Mouse (Mus musculus) hindbrain, embryonic 14.5 days (tissue): Measurements from ENCODE around the gene Pim3. TPM values are rescaled to one million over a fixed set of nuclear protein-coding genes. Genes with fewer than 3 reads are reported as not detected.

Experiments
- ATAC-seq: fragments of 200-750 bp; cut with Nextera tagmentation; 2 replicates; pipeline ENCODE4 v1.8.0; 2017; ENCODE audit warnings: moderate number of reproducible peaks, mild to moderate bottlenecking, moderate TSS enrichment, moderate library complexity; ENCODE audit not compliant: low FRiP score
- DNase-seq: peaks from one replicate; pipeline ENCODE4 v3.0.0-alpha.2; 2015; ENCODE audit warnings: low spot score
- H3K27ac ChIP-seq: fragments of 300-500 bp; sonication (generic); 2 replicates; pipeline ENCODE4 v1.5.1; 2014; ENCODE audit warnings: mild to moderate bottlenecking, moderate library complexity
- H3K27me3 ChIP-seq: fragments of 300-500 bp; sonication (generic); 2 replicates; pipeline ENCODE4 v1.6.1; 2014; ENCODE audit warnings: mild to moderate bottlenecking, low read length, mixed read lengths; ENCODE audit not compliant: control insufficient read depth, insufficient read depth
- H3K36me3 ChIP-seq: fragments of 300-500 bp; sonication (generic); replicated peaks from 2 replicates; pipeline ENCODE4 v1.6.1; 2014; ENCODE audit not compliant: control insufficient read depth, insufficient read depth
- H3K4me1 ChIP-seq: fragments of 300-500 bp; sonication (generic); replicated peaks from 2 replicates; pipeline ENCODE4 v1.6.1; 2014; ENCODE audit warnings: antibody characterized with exemption, low read length, mixed read lengths; ENCODE audit not compliant: control insufficient read depth, insufficient read depth
- H3K4me2 ChIP-seq: fragments of 300-500 bp; sonication (generic); replicated peaks from 2 replicates; pipeline ENCODE4 v1.6.1; 2014; ENCODE audit warnings: mild to moderate bottlenecking, moderate library complexity
- H3K4me3 ChIP-seq: fragments of 300-500 bp; sonication (generic); replicated peaks from 2 replicates; pipeline ENCODE4 v1.5.1; 2014; ENCODE audit warnings: mild to moderate bottlenecking, low read length
- H3K9ac ChIP-seq: fragments of 300-500 bp; sonication (generic); 2 replicates; pipeline ENCODE4 v1.6.1; 2014
- H3K9me3 ChIP-seq: fragments of 300-500 bp; sonication (generic); 2 replicates; pipeline ENCODE4 v1.6.1; 2016; ENCODE audit warnings: low read length; ENCODE audit not compliant: control insufficient read depth
- WGBS: fragments of 180-500 bp; shearing (Covaris S2); extraction: QIAGEN DNeasy Blood & Tissue Kit; methylation state at CpG from one replicate; pipeline ENCODE4 v1.1.7; 2014; 5-methylcytosine and 5-hydroxymethylcytosine counted together
- polyA plus RNA-seq: library from polyadenylated mRNA; unstranded; fragments of >200 nt; fragmentation: Nextera tagmentation; extraction: Ambion mirVana; gene quantifications from 2 replicates; pipeline ENCODE4 v1.2.1, GENCODE M21; 2014

The Pim3 gene
- polyA plus RNA-seq, 1 experiment from 2014 or later = 52.1 TPM

GRCm38 (mm10) chr15:88822513-88822912 lies 39.5 kb upstream of the Pim3 start:
- Histone ChIP-seq H3K27ac (no peak overlapping the region), H3K9ac (no peak overlapping the region), H3K4me1 (peaks cover 18% of the 10 kb centered on the region), H3K4me2 (no peak overlapping the region), H3K4me3 (no peak overlapping the region), H3K27me3 (no peaks in the 10 kb centered on the region), H3K9me3 (no peaks in the 10 kb centered on the region), H3K36me3 (peaks cover 61% of the 10 kb centered on the region)
- no peak for ATAC-seq
- WGBS = 95% methylated on average over 7 of the region's 7 CpGs
- DNase-seq = no peak

- ATAC-seq (no peak), DNase-seq (no peak)
- Histone ChIP-seq H3K4me1 (peaks cover 16% of the 10 kb centered on the region), H3K4me3 (no peak overlapping the region), H3K9me3 (no peaks in the 10 kb centered on the region), H3K27ac (no peak overlapping the region), H3K4me2 (no peak overlapping the region), H3K9ac (no peak overlapping the region), H3K27me3 (no peaks in the 10 kb centered on the region), H3K36me3 (peaks cover 61% of the 10 kb centered on the region)
- WGBS = 92% methylated on average over 5 of the region's 5 CpGs
These were observed 38.6 kb upstream of the Pim3 start for GRCm38 (mm10) chr15:88823376-88823775.

DNA sequence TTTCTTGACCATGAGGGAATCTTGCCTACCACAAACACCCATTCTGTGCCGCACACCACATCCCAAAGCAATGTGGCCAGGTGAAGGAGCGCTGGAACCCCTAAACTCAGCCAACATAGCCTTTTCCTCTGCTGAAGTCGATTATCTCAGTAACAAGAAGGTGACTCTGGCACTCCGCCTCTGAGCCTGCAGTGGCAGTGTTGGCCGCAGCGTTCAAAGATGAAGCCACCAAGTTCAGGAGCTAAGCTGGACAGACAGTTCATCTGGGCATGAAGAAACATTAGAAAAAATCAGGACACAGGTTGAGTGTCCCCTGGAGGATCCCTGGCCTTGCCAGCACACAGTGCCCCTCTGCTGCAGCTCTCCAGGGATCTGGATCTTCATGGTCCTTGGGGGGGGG lies 34.5 kb upstream of the Pim3 start:
- no peak for ATAC-seq
- DNase-seq = no peak
- 93% methylated on average over 6 of the region's 6 CpGs for WGBS

DNA sequence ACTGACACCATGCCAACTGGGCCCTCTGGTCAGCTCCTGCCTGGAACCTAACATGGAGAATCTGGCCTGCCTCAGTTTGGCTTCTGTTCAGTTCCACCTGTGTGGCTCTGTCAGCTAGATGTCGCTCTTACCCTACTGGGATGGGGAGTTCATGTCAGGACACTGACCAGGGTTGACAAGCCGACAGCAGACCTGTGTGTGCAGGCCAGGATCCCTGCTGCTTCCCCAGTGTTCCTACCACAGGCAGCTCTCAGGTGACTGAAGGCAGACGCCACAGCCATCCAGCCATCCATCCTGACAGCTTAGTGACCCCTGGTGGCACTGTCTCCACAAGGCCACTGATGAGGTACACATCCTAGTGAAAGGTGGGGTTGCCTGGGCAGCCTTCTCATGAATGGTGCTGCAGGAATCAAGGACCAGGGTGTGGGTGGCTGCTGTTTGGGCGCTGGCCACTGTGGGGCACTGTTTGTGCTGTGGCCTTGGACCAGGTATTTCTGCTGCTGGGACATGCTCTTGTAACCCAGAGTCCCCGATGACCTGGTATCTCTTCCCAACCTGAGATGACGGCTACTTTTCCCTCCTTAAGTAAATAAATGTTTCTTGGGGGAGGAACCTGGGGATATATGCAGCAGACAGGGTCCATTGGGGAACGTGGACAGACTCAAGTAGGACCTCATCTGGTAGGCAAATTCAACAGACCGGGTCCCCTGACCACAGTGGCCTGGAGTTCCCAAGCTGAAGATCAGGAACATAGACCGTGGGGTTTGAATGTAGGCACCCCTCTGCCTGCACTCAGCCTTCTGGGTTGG lies 33.8 kb upstream of the Pim3 start:
- no peak overlapping the region for H3K4me3 ChIP-seq
- peak; percentile 51 for DNase-seq
- H3K36me3 ChIP-seq = peaks cover 43% of the 10 kb centered on the region
- H3K9me3 ChIP-seq = no peaks in the 10 kb centered on the region
- no peaks in the 10 kb centered on the region for H3K27me3 ChIP-seq
- no peaks in the 10 kb centered on the region for H3K4me1 ChIP-seq
- peak; percentile 16; the same call in 1 of the 2 replicates for ATAC-seq
- no peak overlapping the region for H3K27ac ChIP-seq
- H3K4me2 ChIP-seq = no peak overlapping the region
- H3K9ac ChIP-seq = no peak overlapping the region
- 28% methylated on average over 9 of the region's 9 CpGs for WGBS

More for the DNA sequence above, 34.5 kb upstream of the Pim3 start:
- no peak overlapping the region for H3K27ac ChIP-seq
- H3K4me1 ChIP-seq = no peaks in the 10 kb centered on the region
- no peaks in the 10 kb centered on the region for H3K9me3 ChIP-seq
- H3K36me3 ChIP-seq = peaks cover 50% of the 10 kb centered on the region
- no peak overlapping the region for H3K4me3 ChIP-seq
- H3K27me3 ChIP-seq = no peaks in the 10 kb centered on the region
- no peak overlapping the region for H3K9ac ChIP-seq
- H3K4me2 ChIP-seq = no peak overlapping the region

GRCm38 (mm10) chr15:88828800-88829705 lies 32.9 kb upstream of the Pim3 start:
- WGBS = 65% methylated on average over 15 of the region's 17 CpGs
- Histone ChIP-seq H3K27me3 (no peaks in the 10 kb centered on the region), H3K4me2 (no peak overlapping the region), H3K27ac (no peak overlapping the region), H3K4me3 (no peak overlapping the region), H3K9me3 (no peaks in the 10 kb centered on the region), H3K9ac (no peak overlapping the region), H3K36me3 (peaks cover 34% of the 10 kb centered on the region), H3K4me1 (no peaks in the 10 kb centered on the region)
- peak; percentile 87 for DNase-seq
- ATAC-seq = peak; percentile 89

- H3K27ac ChIP-seq = no peak overlapping the region
- H3K36me3 ChIP-seq = peaks cover 26% of the 10 kb centered on the region
- H3K4me1 ChIP-seq = no peaks in the 10 kb centered on the region
- no peak overlapping the region for H3K4me3 ChIP-seq
- H3K9ac ChIP-seq = no peak overlapping the region
- ATAC-seq (no peak), DNase-seq (no peak)
- H3K9me3 ChIP-seq = no peaks in the 10 kb centered on the region
- H3K27me3 ChIP-seq = no peaks in the 10 kb centered on the region
- WGBS = 78% methylated on average over 6 of the region's 6 CpGs
- H3K4me2 ChIP-seq = no peak overlapping the region
These were observed 32.1 kb upstream of the Pim3 start for GRCm38 (mm10) chr15:88829791-88830440.

GRCm38 (mm10) chr15:88830696-88831095 lies 31.3 kb upstream of the Pim3 start:
- H3K36me3 ChIP-seq = peaks cover 18% of the 10 kb centered on the region
- H3K27me3 ChIP-seq = no peaks in the 10 kb centered on the region
- H3K9me3 ChIP-seq = no peaks in the 10 kb centered on the region
- DNase-seq (no peak), ATAC-seq (no peak)
- 81% methylated on average over 5 of the region's 5 CpGs for WGBS
- H3K4me1 ChIP-seq = no peaks in the 10 kb centered on the region
- no peak overlapping the region for H3K9ac ChIP-seq
- H3K4me3 ChIP-seq = no peak overlapping the region
- H3K27ac ChIP-seq = no peak overlapping the region
- H3K4me2 ChIP-seq = no peak overlapping the region

DNA sequence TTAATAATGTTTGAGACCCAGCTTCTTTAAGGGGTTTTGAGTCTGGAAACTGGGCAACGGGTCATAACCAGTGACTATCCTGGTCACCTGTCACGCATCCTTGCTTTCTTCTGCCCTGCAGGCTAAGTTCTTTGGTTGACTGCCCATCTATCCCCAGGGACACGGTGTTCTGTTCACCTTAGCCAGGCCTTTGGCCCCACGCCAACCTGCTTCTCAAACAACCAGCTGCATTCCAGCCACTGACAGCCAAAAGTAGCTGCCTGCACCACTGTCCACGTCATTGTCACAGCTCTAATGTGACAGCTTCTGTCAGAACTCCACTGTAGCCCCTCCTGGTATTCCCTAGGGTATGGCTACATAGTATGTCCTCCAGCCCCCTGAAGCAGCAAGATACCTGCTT lies 30.5 kb upstream of the Pim3 start:
- no peak overlapping the region for H3K27ac ChIP-seq
- H3K27me3 ChIP-seq = no peaks in the 10 kb centered on the region
- no peak overlapping the region for H3K4me2 ChIP-seq
- H3K4me1 ChIP-seq = no peaks in the 10 kb centered on the region
- no peak for ATAC-seq
- WGBS = 56% methylated on average over 5 of the region's 5 CpGs
- no peaks in the 10 kb centered on the region for H3K9me3 ChIP-seq
- H3K4me3 ChIP-seq = no peak overlapping the region
- peaks cover 10% of the 10 kb centered on the region for H3K36me3 ChIP-seq
- DNase-seq = no peak
- H3K9ac ChIP-seq = no peak overlapping the region

DNA sequence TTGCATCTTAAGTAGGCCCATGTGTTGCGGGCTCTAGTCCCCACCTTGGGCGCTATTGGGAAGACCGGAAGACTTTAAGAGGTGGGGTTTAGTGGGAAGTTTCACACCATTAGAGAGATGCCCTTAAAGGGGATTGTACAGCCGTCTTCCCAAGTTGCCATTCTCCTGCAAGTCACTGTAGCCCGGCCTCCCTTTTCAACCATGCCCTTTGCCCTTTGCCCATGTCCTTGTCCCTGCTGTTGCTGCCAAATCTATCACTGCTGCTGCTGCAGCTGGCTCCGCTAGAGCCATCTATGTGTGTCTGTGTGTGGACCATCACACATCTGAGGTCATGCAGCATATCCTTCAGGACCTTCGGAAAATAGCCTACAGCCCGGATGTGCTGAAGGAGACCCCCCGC lies 29.4 kb upstream of the Pim3 start:
- no peak for DNase-seq
- Histone ChIP-seq H3K4me3 (no peak overlapping the region), H3K36me3 (no peaks in the 10 kb centered on the region), H3K4me1 (peaks cover 4% of the 10 kb centered on the region), H3K9me3 (no peaks in the 10 kb centered on the region), H3K9ac (no peak overlapping the region), H3K4me2 (no peak overlapping the region), H3K27ac (no peak overlapping the region), H3K27me3 (no peaks in the 10 kb centered on the region)
- WGBS = 86% methylated on average over 9 of the region's 9 CpGs
- ATAC-seq = no peak
